Mouse (Mus musculus): ENCODE data around the gene Zfp683.

The Zfp683 gene

DNA sequence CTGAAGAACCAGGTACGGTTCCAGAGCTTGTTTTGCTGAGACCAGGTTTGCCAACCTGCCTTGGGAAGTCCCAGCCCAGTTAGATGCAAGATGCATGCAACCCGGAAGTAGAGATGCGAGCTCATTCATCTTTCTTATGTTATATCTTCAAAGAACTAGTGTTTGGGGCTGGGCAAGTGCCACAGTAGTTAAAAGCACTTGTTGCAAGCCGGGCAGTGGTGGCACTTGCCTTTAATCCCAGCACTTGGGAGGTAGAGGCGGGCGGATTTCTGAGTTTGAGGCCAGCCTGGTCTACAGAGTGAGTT is 37.5 kb downstream of the Zfp683 start:
- DNase-seq (ENCODE audit: low spot score in 2 of 2) = no peak

DNA sequence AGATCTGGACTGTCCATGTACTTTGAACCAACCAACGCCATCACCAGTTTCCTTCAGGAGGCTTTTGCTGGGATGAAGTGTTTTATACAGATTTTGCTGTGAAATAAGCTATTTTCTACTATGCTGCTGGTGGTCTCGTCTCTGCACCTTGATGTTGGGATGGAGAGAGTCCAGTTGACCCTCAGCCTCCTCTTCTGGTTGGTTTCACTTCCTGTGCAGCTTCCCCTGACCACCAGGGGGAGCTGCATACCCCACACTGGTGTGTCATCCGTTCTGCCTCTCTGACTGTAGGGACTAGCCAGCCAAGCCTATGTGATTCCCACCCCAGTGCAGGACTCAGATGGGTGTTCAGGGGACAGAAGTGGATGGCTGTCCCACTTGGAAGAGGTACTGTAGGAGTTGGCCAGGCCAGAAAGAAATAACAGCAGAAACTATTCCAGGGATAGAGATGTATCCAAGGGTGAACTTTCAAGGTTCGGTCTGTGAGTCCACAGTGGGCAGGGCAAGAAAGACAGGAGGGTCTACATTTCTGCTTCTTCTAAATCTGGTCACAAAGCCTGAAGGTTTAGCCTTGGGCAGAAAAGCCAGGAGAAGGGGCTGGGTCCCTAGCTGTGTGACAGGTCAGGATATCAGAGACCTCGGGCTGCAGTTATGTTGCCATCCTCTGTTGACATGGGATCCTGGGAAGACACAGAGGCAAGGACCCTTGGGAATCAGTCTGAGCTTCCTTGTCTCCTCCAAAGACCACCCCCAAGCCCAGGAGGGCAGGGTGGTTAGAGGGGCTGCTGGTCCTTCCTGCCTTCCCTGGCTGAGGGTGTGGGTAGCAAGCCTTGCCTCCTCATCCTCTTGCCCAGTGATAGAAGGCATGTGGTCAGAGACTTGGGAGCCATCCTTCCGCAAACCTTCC is 39.0 kb downstream of the Zfp683 start:
- peak in 1 of 2 experiments; percentile 40 for DNase-seq (ENCODE audit: low spot score in 2 of 2)

DNA sequence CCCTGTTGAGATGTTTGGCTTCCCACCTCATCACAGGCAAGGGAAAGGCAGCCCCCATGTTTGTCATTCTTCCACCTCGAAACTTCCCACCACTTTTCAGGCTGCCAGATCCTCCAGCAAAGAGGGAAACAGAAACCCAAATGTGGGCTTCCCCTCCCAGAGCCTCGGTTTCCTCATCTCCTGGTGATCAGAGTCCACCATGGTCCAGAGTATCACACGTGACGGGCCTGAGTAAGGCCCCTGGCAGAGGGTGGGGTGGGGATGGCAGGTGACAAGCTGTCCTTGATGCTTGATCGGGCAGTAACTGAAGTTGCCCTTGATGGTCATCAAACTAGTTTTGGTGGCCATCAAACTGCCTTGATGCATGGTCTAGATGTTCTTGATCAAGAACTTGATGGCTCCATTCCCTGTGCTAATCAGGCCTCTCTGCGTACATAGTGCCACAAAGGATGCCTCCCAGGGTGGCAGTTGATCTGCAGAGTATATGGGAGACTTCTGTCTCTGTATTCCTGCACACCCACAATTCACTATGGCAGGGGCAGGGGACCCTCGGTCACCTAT is 40.4 kb downstream of the Zfp683 start:
- DNase-seq (ENCODE audit: low spot score in 2 of 2) = no peak

DNA sequence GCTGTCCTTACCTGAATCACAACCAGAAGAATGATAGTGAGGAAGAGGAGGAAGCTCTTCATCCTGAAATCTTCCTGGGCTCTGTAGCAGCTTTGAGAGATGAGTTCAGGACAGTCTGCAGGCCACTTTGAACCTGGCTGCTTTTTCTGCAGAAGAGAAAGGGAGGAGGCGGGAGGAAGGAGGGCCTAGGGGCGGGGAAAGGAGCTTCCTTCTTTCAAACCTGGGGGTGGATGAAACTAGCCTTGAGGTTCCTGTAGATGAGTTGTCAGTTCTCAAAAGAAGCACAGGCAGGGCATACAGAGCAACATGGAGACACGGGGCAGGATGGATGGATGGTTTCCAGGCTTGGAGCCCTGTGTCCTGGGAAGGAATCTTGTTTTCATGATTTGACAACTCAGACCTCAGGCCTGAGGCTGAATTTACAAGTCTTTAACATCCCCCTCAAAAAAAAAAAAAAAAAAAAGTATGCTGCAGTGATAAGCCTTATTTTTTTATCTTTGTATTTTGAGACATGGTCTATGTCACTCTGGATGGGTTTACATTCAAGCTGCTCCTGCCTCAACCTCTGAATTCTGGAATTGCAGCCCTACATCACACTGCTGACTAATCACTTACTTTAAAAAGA is 41.4 kb downstream of the Zfp683 start, which contains the start of gene Cd52:
Gene Cd52, minus strand, starts transcription at position 160 of the 625 bp plus-strand sequence.
- no peak for DNase-seq (ENCODE audit: low spot score in 2 of 2)

DNA sequence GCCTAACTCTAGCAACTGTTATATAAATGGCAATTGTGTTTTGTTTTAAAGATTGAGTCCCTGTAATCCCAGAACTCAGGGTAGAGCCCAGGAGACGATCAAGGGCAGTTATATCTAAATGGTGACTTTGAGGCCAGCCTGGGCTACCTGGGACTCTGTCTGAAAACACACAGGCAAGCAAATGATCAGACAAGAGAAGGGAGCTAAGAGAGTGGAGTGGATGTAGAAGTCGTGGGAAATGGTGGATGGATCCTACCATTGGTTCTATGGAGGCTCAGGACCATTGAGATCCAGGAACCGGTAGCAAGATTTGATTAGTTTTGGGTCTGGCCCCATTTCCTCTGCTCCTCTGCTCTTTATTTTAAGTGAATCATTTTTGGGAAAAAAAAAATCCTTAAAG is 42.5 kb downstream of the Zfp683 start:
- DNase-seq (ENCODE audit: low spot score in 2 of 2) = no peak

DNA sequence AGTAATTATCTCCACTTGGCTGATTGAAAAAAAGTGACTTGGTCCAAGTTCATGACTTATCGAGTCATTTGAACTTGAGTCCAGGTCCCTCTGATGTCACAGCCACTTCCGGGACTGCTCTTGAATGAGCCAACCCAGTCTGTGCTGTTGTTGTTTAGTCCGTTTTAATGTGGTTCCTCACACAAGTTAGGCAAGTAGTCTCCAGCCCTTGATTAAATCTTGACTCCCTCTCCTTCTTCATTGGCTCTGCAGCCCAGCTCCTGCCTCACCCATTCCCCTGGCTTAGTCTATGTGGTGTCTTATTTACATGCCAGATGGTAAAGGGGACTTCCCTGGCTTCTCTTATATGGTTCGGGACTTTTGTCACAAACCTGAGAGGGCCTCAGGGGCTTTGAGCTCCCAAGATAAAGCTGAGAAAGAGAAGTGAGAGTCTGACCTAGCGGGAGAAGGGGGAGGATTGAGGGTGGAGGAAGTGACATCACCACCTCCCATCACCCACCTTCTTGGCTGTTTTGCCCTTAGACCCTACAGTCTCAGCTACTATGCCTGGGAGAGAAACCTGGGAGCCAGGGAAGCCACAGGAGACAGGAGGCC is 43.5 kb downstream of the Zfp683 start:
- DNase-seq (ENCODE audit: low spot score in 2 of 2) = no peak

DNA sequence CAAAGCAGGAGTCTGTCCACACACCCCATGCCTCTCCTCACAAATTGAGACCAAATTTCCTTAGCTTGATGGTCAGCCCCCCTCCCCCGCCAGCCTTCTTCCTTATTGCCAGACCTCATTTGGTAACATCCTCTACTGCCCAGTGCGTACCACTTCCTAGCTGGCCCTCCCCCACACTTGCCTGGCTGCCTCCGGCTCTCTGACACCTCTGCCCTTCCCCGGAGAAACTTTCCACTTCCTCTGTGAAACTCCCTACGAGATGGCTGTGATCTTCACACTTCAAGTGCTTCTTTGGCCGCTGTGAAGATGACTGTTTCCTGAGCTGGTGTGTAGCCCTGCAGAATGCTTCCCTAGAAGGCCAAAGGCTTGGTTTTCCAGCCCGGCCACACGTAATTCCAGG is 45.0 kb downstream of the Zfp683 start:
- DNase-seq (ENCODE audit: low spot score in 2 of 2) = no peak

DNA sequence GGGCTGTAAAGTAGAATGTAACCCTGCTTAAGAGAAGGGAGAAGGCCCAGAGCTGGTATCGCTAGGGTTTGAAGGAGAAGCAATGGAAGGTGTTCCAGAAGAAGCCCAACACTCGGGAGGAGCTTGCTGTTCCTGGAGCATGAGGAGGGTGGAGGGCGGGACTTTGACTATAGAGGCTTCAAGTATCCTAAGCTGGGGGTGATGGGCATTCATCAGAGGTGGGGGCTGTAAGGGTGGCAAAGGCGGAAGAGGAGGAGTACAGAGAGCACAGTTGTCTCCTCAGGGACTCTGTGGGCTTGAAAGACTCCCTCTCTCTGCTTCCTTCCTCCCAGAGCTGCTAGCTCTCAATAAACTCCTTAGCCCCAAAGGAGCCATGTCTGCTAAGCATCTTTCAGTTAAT is 46.6 kb downstream of the Zfp683 start:
- no peak for DNase-seq (ENCODE audit: low spot score in 2 of 2)

DNA sequence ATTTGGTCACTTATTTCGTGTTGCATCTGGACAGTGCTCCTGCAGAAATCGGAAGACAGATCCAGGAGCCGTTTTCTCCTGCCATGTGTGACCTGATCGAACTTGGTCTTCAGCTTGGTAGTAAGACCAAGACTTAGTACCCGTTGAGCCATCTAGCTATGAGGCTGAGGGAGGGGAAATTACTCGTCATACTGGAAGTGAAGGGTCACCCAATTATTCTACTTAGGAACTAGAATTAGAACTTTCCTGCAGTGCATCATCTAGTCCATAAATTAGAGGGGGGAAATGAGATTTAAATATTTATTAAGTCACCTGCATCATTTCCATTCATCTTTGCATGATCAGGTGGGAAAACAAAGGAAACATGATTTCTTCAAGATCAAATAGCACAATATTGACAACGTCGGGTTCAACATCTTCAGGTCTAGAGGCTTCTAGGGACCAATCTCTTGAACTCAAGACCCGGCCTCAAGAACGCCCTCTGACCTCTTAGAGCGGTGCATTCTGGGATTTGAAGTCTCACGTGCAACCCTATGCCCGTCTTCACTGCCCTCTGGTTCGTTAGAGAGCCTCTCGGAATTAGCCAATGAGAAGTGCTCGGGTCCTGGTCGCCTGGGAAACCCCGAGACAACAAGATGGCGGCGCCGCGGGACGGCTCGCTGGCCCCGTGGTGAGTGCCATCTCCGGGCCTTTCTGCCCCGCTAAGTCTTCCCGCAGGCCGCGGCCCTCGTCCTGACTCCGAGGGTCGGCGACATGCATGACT is 48.5 kb downstream of the Zfp683 start, which contains the start of gene Ubxn11:
Gene Ubxn11, plus strand, starts transcription at position 592 of the 763 bp plus-strand sequence.
- peak; percentile 88 to 93 for DNase-seq (ENCODE audit: low spot score in 2 of 2)

DNA sequence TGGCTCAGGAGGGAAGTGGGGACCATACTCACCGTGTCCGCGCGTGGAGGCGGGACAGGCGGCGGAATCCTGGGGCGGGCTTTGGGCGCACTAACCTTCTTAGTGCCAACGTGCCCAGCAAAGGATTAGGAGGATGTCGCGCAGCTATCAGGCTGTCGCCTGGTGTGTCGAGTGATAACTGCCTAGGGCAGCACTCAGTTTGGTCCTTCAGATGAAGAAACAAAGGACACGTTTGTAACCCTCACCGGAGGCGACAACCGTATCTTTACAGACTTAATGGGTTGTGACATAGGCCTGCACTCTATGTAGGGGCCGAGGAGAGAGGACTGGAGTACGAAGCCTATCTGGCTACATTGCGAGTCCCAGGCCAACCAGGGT is 49.1 kb downstream of the Zfp683 start:
- DNase-seq (ENCODE audit: low spot score in 2 of 2) = no peak

DNA sequence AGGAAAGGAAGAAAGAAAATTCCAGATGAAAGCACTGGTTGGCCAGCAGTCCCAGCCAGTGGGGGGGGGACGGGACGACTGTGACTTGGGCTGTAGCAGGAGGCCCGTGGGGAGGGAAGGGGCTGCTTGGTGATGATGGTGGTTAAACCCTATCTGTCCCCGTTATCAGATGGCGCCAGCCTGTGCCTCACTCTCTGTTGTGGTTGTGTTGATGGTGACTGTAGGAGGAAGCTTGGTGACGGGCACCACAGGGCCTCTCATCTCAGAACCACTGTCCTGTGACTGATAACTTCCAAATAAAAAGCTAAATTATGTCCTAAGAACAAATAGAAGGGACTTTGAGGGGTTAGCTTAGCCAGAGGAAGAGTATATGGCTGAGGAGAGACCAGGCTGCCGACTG is 52.5 kb downstream of the Zfp683 start:
- DNase-seq (ENCODE audit: low spot score in 2 of 2) = no peak

DNA sequence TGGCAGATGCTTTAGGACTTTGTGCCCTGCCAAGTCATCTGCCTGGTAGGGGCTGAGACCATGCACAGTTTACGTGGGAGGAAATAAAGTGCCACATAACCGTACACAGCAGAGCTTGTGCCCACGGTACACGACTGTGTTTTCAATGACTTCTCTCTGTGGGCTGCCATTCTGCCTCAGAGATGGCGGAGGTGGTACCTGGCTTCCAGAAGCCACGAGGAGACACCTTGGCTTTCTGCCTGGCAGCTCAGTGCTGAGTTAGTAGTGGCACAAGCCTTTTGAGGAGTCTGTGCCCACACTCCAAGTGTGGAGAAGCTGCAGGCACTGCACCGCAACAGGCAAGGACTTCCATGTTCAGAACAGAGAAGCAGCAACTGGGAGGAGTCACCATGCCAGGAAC is 54.1 kb downstream of the Zfp683 start:
- peak; percentile 70 to 79 for DNase-seq (ENCODE audit: low spot score in 2 of 2)

DNA sequence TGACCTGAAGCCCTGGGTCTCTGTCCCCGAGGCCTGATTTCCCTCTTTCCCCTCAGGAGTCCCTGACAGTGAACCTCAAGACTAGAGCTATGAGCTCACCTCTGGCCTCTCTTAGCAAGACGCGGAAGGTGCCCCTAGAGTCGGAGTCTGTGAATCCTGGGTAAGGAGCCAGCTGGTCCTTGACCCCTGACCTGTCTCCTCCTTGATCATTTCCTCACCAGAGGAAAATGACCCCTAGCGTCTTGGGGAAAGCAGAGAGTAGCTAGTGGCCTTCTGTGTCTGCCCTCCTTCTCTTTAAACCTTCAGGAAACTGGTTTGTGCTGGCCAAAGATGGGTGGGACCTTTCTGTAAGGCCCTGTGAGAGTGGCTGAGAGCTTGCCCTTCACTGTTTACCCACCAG is 54.6 kb downstream of the Zfp683 start:
- DNase-seq (ENCODE audit: low spot score in 2 of 2) = no peak

Measured in frontal cortex, postnatal 36 days (tissue).